Mouse (Mus musculus) embryonic fibroblast, embryonic 13.5 days (primary cell): ENCODE measurements around the gene Grem2.

Source experiments
- CTCF ChIP-seq: IDR thresholded peaks from 2 replicates; pipeline ENCODE4 v1.5.1; 2011; ENCODE audit warnings: mild to moderate bottlenecking, control low read depth, low read length, moderate library complexity, borderline replicate concordance; ENCODE audit not compliant: insufficient read depth
- POLR2A ChIP-seq: IDR thresholded peaks from 2 replicates; pipeline ENCODE4 v1.6.1; 2011; ENCODE audit warnings: low read depth, mild to moderate bottlenecking, control low read depth, low read length, moderate library complexity

DNA sequence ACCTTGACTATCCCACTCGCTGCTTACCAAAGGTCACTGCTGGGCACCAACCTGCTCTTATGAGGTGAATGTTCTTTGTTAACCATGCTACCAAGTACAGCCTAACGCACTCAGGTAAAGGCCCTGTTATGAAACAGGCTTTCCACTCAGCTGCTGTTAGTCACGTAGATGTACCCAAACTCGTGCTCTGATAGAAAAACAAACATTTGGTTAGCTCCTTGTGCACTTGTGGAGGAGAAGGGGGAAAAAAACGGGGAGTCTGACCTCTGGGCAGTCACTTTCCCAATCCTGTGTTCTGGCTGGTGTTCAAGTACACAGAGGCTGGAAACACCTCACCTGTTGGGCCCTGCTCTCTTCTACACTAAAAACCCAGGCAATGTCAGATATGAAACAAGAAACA lies 14.0 kb downstream of the Grem2 start:
- TF ChIP-seq CTCF (no peak), POLR2A (no peak)
